Mouse (Mus musculus) embryonic facial prominence, embryonic 11.5 days (tissue): Measurements from ENCODE around the gene Gabarap. TPM values are rescaled to one million over a fixed set of nuclear protein-coding genes. Genes with fewer than 3 reads are reported as not detected.
"Not testable (repeated sequence)": the region's sequence is repeated elsewhere in the genome, so short reads cannot be mapped to it uniquely, and the experiment has no call there.

Experiments used
- ATAC-seq: fragments of 200-750 bp; cut with Nextera tagmentation; replicated peaks from 2 replicates; pipeline ENCODE4 v1.8.0; 2017; ENCODE audit warnings: low read depth; ENCODE audit not compliant: insufficient number of reproducible peaks, low FRiP score, low TSS enrichment
- DNase-seq: peaks from one replicate; pipeline ENCODE4 v3.0.0-alpha.2; 2015; ENCODE audit warnings: low spot score
- H3K27ac ChIP-seq: fragments of 300-500 bp; sonication (generic); replicated peaks from 2 replicates; pipeline ENCODE4 v1.5.1; 2014; ENCODE audit warnings: mild to moderate bottlenecking, low read depth, low read length, control low read depth
- H3K27me3 ChIP-seq: fragments of 300-500 bp; sonication (generic); 2 replicates; pipeline ENCODE4 v1.6.1; 2014; ENCODE audit warnings: mild to moderate bottlenecking, low read length, moderate library complexity, mixed read lengths; ENCODE audit not compliant: control insufficient read depth, insufficient read depth
- H3K36me3 ChIP-seq: fragments of 300-500 bp; sonication (generic); replicated peaks from 2 replicates; pipeline ENCODE4 v1.6.1; 2014; ENCODE audit warnings: low read depth, mild to moderate bottlenecking, low read length, moderate library complexity, mixed read lengths; ENCODE audit not compliant: control insufficient read depth, insufficient read depth
- H3K4me1 ChIP-seq: fragments of 300-500 bp; sonication (generic); 2 replicates; pipeline ENCODE4 v1.6.1; 2014; ENCODE audit warnings: low read length, mixed read lengths; ENCODE audit not compliant: control insufficient read depth, insufficient read depth
- H3K4me2 ChIP-seq: fragments of 300-500 bp; sonication (generic); 2 replicates; pipeline ENCODE4 v1.6.1; 2014; ENCODE audit warnings: low read depth, mild to moderate bottlenecking, control low read depth, low read length, moderate library complexity
- H3K4me3 ChIP-seq: fragments of 300-500 bp; sonication (generic); 2 replicates; pipeline ENCODE4 v1.5.1; 2014; ENCODE audit warnings: low read depth, low read length, control low read depth
- H3K9ac ChIP-seq: fragments of 300-500 bp; sonication (generic); replicated peaks from 2 replicates; pipeline ENCODE4 v1.6.1; 2014; ENCODE audit warnings: mild to moderate bottlenecking, control low read depth, low read length
- H3K9me3 ChIP-seq: fragments of 300-500 bp; sonication (generic); replicated peaks from 2 replicates; pipeline ENCODE4 v1.6.1; 2016; ENCODE audit warnings: mild to moderate bottlenecking, low read length, inconsistent platforms, mixed read lengths; ENCODE audit not compliant: control insufficient read depth
- WGBS: fragments of 180-500 bp; shearing (Covaris S2); extraction: QIAGEN DNeasy Blood & Tissue Kit; methylation state at CpG from one replicate; pipeline ENCODE4 v1.1.7; 2014; 5-methylcytosine and 5-hydroxymethylcytosine counted together
- polyA plus RNA-seq: library from polyadenylated mRNA; unstranded; fragments of >200 nt; fragmentation: Nextera tagmentation; extraction: Ambion mirVana; gene quantifications from 2 replicates; pipeline ENCODE4 v1.2.1, GENCODE M21; 2014

The Gabarap gene
- polyA plus RNA-seq, 1 experiment from 2014 or later: 474 TPM

- DNase-seq (no peak), ATAC-seq (no peak)
- no peak overlapping the region for H3K9ac ChIP-seq
- no peak overlapping the region for H3K27ac ChIP-seq
- H3K36me3 ChIP-seq: no peaks in the 10 kb centered on the region
- 40% methylated on average over 4 of the region's 4 CpGs for WGBS
- 0 out of 2 replicates have a peak, but pooled peaks cover 3% of the 10 kb centered on the region for H3K4me1 ChIP-seq
- no peak overlapping the region for H3K4me2 ChIP-seq
- no peaks in the 10 kb centered on the region for H3K27me3 ChIP-seq
- H3K4me3 ChIP-seq: no peak overlapping the region
- no peaks in the 10 kb centered on the region for H3K9me3 ChIP-seq
Measured at GRCm38 (mm10) chr11:69950807-69951459, 40.0 kb upstream of the Gabarap start.

GRCm38 (mm10) chr11:69952274-69952673, 38.7 kb upstream of the Gabarap start:
- no peaks in the 10 kb centered on the region for H3K27me3 ChIP-seq
- no peak overlapping the region for H3K9ac ChIP-seq
- H3K4me2 ChIP-seq: no peak overlapping the region
- H3K4me1 ChIP-seq: 0 out of 2 replicates have a peak, but pooled peaks cover under 1% of the 10 kb centered on the region
- DNase-seq (no peak), ATAC-seq (no peak)
- no peaks in the 10 kb centered on the region for H3K9me3 ChIP-seq
- WGBS: 29% methylated on average over 1 of the region's 1 CpGs
- no peak overlapping the region for H3K27ac ChIP-seq
- no peak overlapping the region for H3K4me3 ChIP-seq
- no peaks in the 10 kb centered on the region for H3K36me3 ChIP-seq

- no peak overlapping the region for H3K4me2 ChIP-seq
- no peak for DNase-seq
- H3K4me3 ChIP-seq: no peak overlapping the region
- H3K9me3 ChIP-seq: no peaks in the 10 kb centered on the region
- H3K9ac ChIP-seq: no peak overlapping the region
- no peaks in the 10 kb centered on the region for H3K36me3 ChIP-seq
- no peak overlapping the region for H3K27ac ChIP-seq
- H3K27me3 ChIP-seq: no peaks in the 10 kb centered on the region
- no peaks in the 10 kb centered on the region for H3K4me1 ChIP-seq
- 66% methylated on average over 11 of the region's 11 CpGs for WGBS
- no peak for ATAC-seq
Measured at GRCm38 (mm10) chr11:69953267-69953915, 37.6 kb upstream of the Gabarap start.

DNA sequence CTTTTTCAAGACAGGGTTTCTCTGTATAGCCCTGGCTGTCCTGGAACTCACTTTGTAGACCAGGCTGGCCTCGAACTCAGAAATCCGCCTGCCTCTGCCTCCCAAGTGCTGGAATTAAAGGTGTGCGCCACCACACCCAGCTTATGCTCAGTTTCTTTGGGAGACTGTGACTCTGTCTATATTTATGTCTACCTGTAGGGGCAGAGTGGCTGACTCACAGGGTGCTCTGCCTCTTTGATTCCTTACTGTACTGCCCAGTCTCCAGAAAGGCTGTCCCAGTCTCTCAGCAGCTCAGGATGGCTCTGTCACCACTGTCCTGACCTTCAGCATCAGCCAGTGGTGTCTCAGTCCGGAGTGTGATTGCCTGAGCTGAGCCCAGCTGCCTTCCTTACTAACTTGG, 35.3 kb upstream of the Gabarap start:
- not testable (repeated sequence) for H3K9ac ChIP-seq, DNase-seq, H3K4me3 ChIP-seq, H3K36me3 ChIP-seq, H3K27ac ChIP-seq, ATAC-seq, H3K27me3 ChIP-seq, H3K9me3 ChIP-seq, H3K4me1 ChIP-seq, H3K4me2 ChIP-seq
- WGBS: 73% methylated on average over 4 of the region's 4 CpGs

- Histone ChIP-seq H3K4me1 (no peaks in the 10 kb centered on the region), H3K27me3 (no peaks in the 10 kb centered on the region), H3K4me2 (no peak overlapping the region), H3K27ac (no peak overlapping the region), H3K36me3 (no peaks in the 10 kb centered on the region), H3K9me3 (no peaks in the 10 kb centered on the region), H3K9ac (no peak overlapping the region), H3K4me3 (no peak overlapping the region)
- no peak for ATAC-seq
- 79% methylated on average over 1 of the region's 1 CpGs for WGBS
- no peak for DNase-seq
Measured at GRCm38 (mm10) chr11:69956218-69956617, 34.7 kb upstream of the Gabarap start.

DNA sequence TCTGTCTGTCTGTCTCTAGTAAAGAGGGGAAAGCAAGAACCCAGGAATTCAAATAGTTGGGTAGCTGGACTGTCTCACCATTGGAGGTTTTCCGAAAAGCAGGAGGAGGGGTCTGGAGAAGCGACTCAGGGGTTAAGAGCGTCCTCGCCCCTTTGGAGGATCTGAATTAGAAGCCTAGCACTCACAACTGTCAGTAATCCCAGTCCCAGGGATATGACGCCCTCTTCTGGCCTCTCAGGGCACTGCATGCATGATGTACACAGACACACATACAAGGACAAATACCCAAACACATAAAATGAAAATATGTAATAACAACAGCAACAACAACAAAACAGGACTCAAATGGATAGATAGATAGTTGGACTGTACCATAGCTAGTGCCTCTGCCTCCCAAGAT, 30.3 kb upstream of the Gabarap start:
- DNase-seq (no peak), ATAC-seq (no peak)
- no peaks in the 10 kb centered on the region for H3K4me1 ChIP-seq
- no peak overlapping the region for H3K9ac ChIP-seq
- H3K4me2 ChIP-seq: no peak overlapping the region
- H3K27me3 ChIP-seq: peaks cover 26% of the 10 kb centered on the region
- no peaks in the 10 kb centered on the region for H3K36me3 ChIP-seq
- H3K4me3 ChIP-seq: no peak overlapping the region
- WGBS: 25% methylated on average over 5 of the region's 5 CpGs
- H3K9me3 ChIP-seq: no peaks in the 10 kb centered on the region
- no peak overlapping the region for H3K27ac ChIP-seq

DNA sequence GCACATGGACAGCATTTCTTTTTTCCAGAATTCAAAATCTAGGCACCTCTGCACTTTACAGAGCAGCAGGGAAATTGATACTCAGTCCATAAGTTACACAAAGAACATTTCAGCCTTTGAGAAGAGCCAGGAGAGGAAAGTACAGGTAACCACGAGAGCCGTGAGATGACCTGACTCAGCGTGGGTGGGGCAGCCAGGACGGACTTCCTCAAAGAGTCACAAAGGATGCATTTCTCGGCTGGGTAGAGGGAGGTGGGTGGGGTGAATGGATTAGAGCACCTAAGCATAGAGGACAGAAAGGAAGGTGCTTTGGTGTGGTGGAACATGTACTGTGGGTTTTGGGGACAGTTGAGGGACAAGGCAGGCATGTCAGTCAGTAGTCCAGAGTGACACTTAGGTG, 29.1 kb upstream of the Gabarap start:
- Histone ChIP-seq H3K9ac (no peak overlapping the region), H3K9me3 (no peaks in the 10 kb centered on the region), H3K4me3 (no peak overlapping the region), H3K4me2 (no peak overlapping the region), H3K36me3 (no peaks in the 10 kb centered on the region), H3K27ac (no peak overlapping the region), H3K27me3 (peaks cover 37% of the 10 kb centered on the region), H3K4me1 (peaks cover 3% of the 10 kb centered on the region; the same call in 1 of the 2 replicates)
- ATAC-seq (no peak), DNase-seq (no peak)
- 53% methylated on average over 5 of the region's 5 CpGs for WGBS

DNA sequence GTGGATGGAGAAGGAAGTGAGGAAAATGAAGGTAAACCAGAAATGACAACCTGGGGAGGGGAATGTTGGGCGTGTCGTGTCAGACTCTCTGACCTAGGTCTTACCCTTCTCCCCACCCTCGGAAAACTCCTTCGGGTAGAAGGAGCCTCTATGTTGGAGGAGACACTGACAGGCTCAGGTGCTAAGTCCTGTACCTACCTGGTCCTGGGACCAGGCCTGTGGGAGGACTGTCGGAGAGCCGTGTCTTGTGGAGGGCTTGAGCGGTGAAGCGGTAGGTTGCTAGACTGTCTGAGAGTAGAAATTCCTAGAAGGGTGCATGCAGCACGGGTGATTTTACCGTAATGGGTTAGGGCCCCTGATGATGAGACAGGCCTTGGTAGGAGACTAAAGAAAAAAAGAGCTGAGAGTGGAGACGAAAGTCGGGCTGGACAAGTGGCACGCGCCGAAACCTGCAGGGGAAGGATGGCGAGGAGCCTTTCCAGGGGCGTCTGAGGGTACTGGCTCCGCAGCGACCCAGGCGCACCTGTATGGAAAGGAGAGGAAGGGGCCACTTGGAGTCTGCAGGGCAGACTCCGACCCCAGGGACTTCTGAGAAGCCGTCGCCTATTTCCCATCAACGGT, 26.2 kb upstream of the Gabarap start, which contains the start of gene Cldn7:
Gene Cldn7 (plus strand): TSS at position 130 of the 621 bp plus-strand sequence.
- Histone ChIP-seq H3K27ac (no peak within 1 kb of the TSS), H3K4me2 (peak within 1 kb of the TSS; percentile 25), H3K9me3 (no peaks in the 10 kb centered on the region), H3K9ac (no peak within 1 kb of the TSS), H3K27me3 (peaks cover 43% of the 10 kb centered on the region), H3K36me3 (no peaks in the 10 kb centered on the region; the same call in 1 of the 2 replicates), H3K4me3 (peak within 1 kb of the TSS; percentile 34), H3K4me1 (peaks cover 3% of the 10 kb centered on the region; the same call in 1 of the 2 replicates)
- DNase-seq (no peak), ATAC-seq (no peak)
- 9% methylated on average over 24 of the region's 24 CpGs for WGBS
